9 mouse cellular contexts compared by ENCODE assay signal in the genomic region with DNA sequence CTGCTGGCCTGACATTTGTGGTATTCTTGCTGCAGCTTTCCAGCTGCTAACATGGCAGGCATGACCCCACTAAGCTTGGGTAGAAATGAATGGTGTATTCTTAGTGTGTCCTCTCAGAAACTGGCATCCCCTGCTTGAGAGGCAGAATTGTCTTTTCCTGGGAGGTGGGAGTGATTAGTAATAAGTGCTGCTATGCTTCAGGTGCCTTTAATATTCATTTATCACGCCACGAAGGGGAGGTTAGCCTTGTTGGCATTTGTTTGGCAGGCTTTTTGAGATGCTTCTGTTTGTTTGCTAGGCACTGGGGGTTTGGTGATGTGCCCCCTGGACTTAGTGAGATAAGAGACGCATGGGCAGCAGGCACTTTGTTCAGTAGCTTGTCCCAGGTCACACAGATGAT. TPM values are rescaled to one million over a fixed set of nuclear protein-coding genes. Genes with fewer than 3 reads are reported as not detected.
A peak's percentile ranks its signal among the peaks of the same experiment; 100 is the strongest.
DNase-seq lines count a peak whose midpoint lies in the region; ATAC-seq and TF ChIP-seq lines count a peak whose summit lies in the region.
"Had no signal": no experiment of that assay in that cellular context is flagged by ENCODE, and none has a peak within 500 bp of the region (broad histone marks: within the 10 kb centered on the region; RNA-seq: fewer than 3 reads in every experiment).

No protein-coding gene starts in this region.

- H3K4me1 ChIP-seq in kidney, embryonic 15.5 days = peaks cover 52% of the 10 kb centered on the region
- peaks cover 14% of the 10 kb centered on the region for H3K4me1 ChIP-seq in embryonic fibroblast, embryonic 13.5 days (ENCODE audit: control insufficient read depth, insufficient read depth, low read length)
- H3K4me1 ChIP-seq in limb, embryonic 10.5 days = peaks cover 51% of the 10 kb centered on the region
- H3K4me1 ChIP-seq in neural tube, embryonic 13.5 days (replicated peaks) = peaks cover 46% of the 10 kb centered on the region

- peak overlapping the region; percentile 77 for H3K4me2 ChIP-seq in kidney, embryonic 15.5 days
- peak overlapping the region; percentile 81 for H3K4me2 ChIP-seq in neural tube, embryonic 13.5 days

- no peaks in the 10 kb centered on the region for H3K36me3 ChIP-seq in kidney, embryonic 15.5 days
- peaks cover 2% of the 10 kb centered on the region; the same call in 1 of the 2 replicates for H3K36me3 ChIP-seq in limb, embryonic 10.5 days
- no peaks in the 10 kb centered on the region for H3K36me3 ChIP-seq in neural tube, embryonic 13.5 days

- TF ChIP-seq CTCF in embryonic fibroblast, embryonic 13.5 days (IDR thresholded peaks at IDR 0.05; ENCODE audit: borderline replicate concordance, insufficient read depth, low read length) = no peak

- no peaks in the 10 kb centered on the region for H3K9me3 ChIP-seq in kidney, embryonic 15.5 days (replicated peaks)
- no peaks in the 10 kb centered on the region for H3K9me3 ChIP-seq in limb, embryonic 10.5 days (replicated peaks)
- no peaks in the 10 kb centered on the region for H3K9me3 ChIP-seq in neural tube, embryonic 13.5 days

- TF ChIP-seq POLR2A in embryonic fibroblast, embryonic 13.5 days (IDR thresholded peaks at IDR 0.05; ENCODE audit: low read depth, low read length) = no peak

- H3K9ac ChIP-seq in kidney, embryonic 15.5 days = peak overlapping the region; percentile 97; the same call in 1 of the 2 replicates
- peak overlapping the region; percentile 97; the same call in 1 of the 2 replicates for H3K9ac ChIP-seq in neural tube, embryonic 13.5 days

- H3K4me3 ChIP-seq in kidney, embryonic 15.5 days (replicated peaks) = peak overlapping the region; percentile 68
- peak overlapping the region; percentile 82 for H3K4me3 ChIP-seq in embryonic fibroblast, embryonic 13.5 days (ENCODE audit: insufficient read depth, low read length)
- H3K4me3 ChIP-seq in limb, embryonic 10.5 days = peak overlapping the region; percentile 95
- peak overlapping the region; percentile 88; the same call in 1 of the 2 replicates for H3K4me3 ChIP-seq in neural tube, embryonic 13.5 days

- WGBS in kidney, embryonic 15.5 days = 52% methylated on average over 3 of the region's 3 CpGs
- WGBS in limb, embryonic 10.5 days = 70% methylated on average over 3 of the region's 3 CpGs
- WGBS in neural tube, embryonic 13.5 days = 70% methylated on average over 3 of the region's 3 CpGs

- no peaks in the 10 kb centered on the region for H3K27me3 ChIP-seq in kidney, embryonic 15.5 days
- H3K27me3 ChIP-seq in limb, embryonic 10.5 days (ENCODE audit: low read depth, poor library complexity, severe bottlenecking) = no peaks in the 10 kb centered on the region
- H3K27me3 ChIP-seq in neural tube, embryonic 13.5 days = no peaks in the 10 kb centered on the region
- H3K27me3 ChIP-seq: Patski had no signal

- no peak overlapping the region for H3K27ac ChIP-seq in kidney, embryonic 15.5 days
- peak overlapping the region; percentile 60 for H3K27ac ChIP-seq in embryonic fibroblast, embryonic 13.5 days (ENCODE audit: insufficient read depth, low read length)
- no peak overlapping the region for H3K27ac ChIP-seq in limb, embryonic 10.5 days
- H3K27ac ChIP-seq in neural tube, embryonic 13.5 days (replicated peaks) = no peak overlapping the region

- ATAC-seq in kidney, embryonic 15.5 days (replicated peaks; ENCODE audit: low FRiP score) = no peak
- no peak for ATAC-seq in neural tube, embryonic 13.5 days (ENCODE audit: low read depth)
- ATAC-seq: Patski had no signal

- no peak for DNase-seq in kidney, adult 9 months
- DNase-seq in limb, embryonic 10.5 days (ENCODE audit: low spot score) = no peak
- DNase-seq in left cerebral cortex, adult 8-10 months (ENCODE audit: low spot score in 2 of 2) = no peak
- no peak for DNase-seq in T-cell, adult 2 months (ENCODE audit: low spot score)
- DNase-seq in ovary, postnatal 10 days (ENCODE audit: low spot score) = no peak

RNA-seq across cellular contexts. Expression of gene Ptp4a2, which starts 11.3 kb away (rescaled TPM):
- polyA plus RNA-seq in kidney, embryonic 15.5 days (2015; fragmentation: Nextera tagmentation; extraction: Ambion mirVana) = 311 and 374 TPM in 2 replicates
- polyA plus RNA-seq in embryonic fibroblast, embryonic 13.5 days (2011; ENCODE audit: insufficient read length, low read depth, missing spikeins) = 501 and 598 TPM in 2 replicates
- polyA plus RNA-seq in limb, embryonic 10.5 days (2016; fragmentation: Nextera tagmentation; extraction: Ambion mirVana) = 298 and 321 TPM in 2 replicates
- 288 and 293 TPM in 2 replicates for polyA plus RNA-seq in neural tube, embryonic 13.5 days (2015; fragmentation: Nextera tagmentation; extraction: Ambion mirVana)
- total RNA-seq in left cerebral cortex, adult 8-10 months (2022) = 100 to 1,000 TPM; 128 to 154 (median 142) TPM
